Mouse (Mus musculus) forebrain, embryonic 14.5 days (tissue): Measurements from ENCODE around the gene Ddx19a. TPM values are rescaled to one million over a fixed set of nuclear protein-coding genes. Genes with fewer than 3 reads are reported as not detected.
"Not testable (repeated sequence)": the region's sequence is repeated elsewhere in the genome, so short reads cannot be mapped to it uniquely, and the experiment has no call there.

Experiments used
- ATAC-seq: fragments of 200-750 bp; cut with Nextera tagmentation; 2 replicates; pipeline ENCODE4 v1.8.0; 2017; ENCODE audit warnings: mild to moderate bottlenecking, moderate library complexity
- DNase-seq: peaks from one replicate; pipeline ENCODE4 v3.0.0-alpha.2; 2015; ENCODE audit warnings: low spot score
- H3K27ac ChIP-seq: fragments of 300-500 bp; sonication (generic); 2 replicates; pipeline ENCODE4 v1.5.1; 2014; ENCODE audit warnings: low read depth, mild to moderate bottlenecking, control low read depth, low read length, moderate library complexity
- H3K27me3 ChIP-seq: fragments of 300-500 bp; sonication (generic); replicated peaks from 2 replicates; pipeline ENCODE4 v1.6.1; 2014; ENCODE audit warnings: low read length, control low read depth, mixed read lengths; ENCODE audit not compliant: control insufficient read depth, insufficient read depth
- H3K36me3 ChIP-seq: fragments of 300-500 bp; sonication (generic); 2 replicates; pipeline ENCODE4 v1.6.1; 2014; ENCODE audit warnings: low read length, control low read depth; ENCODE audit not compliant: control insufficient read depth, insufficient read depth
- H3K4me1 ChIP-seq: fragments of 300-500 bp; sonication (generic); 2 replicates; pipeline ENCODE4 v1.6.1; 2014; ENCODE audit warnings: antibody characterized with exemption, low read length, control low read depth; ENCODE audit not compliant: control insufficient read depth, insufficient read depth
- H3K4me2 ChIP-seq: fragments of 300-500 bp; sonication (generic); 2 replicates; pipeline ENCODE4 v1.6.1; 2014; ENCODE audit warnings: mild to moderate bottlenecking, control low read depth, low read length
- H3K4me3 ChIP-seq: fragments of 300-500 bp; sonication (generic); 2 replicates; pipeline ENCODE4 v1.5.1; 2014; ENCODE audit warnings: low read depth, low read length, control low read depth
- H3K9ac ChIP-seq: fragments of 300-500 bp; sonication (generic); 2 replicates; pipeline ENCODE4 v1.6.1; 2014; ENCODE audit warnings: mild to moderate bottlenecking, low read length, control low read depth, moderate library complexity
- H3K9me3 ChIP-seq: fragments of 300-500 bp; sonication (generic); replicated peaks from 2 replicates; pipeline ENCODE4 v1.6.1; 2016; ENCODE audit warnings: low read length, control low read depth, mixed read lengths; ENCODE audit not compliant: control insufficient read depth
- WGBS: fragments of 180-500 bp; shearing (Covaris S2); extraction: QIAGEN DNeasy Blood & Tissue Kit; methylation state at CpG from one replicate; pipeline ENCODE4 v1.1.7; 2014; 5-methylcytosine and 5-hydroxymethylcytosine counted together
- polyA plus RNA-seq: library from polyadenylated mRNA; unstranded; fragments of >200 nt; fragmentation: Nextera tagmentation; extraction: Ambion mirVana; gene quantifications from 2 replicates; pipeline ENCODE4 v1.2.1, GENCODE M21; 2014

Ddx19a gene
- polyA plus RNA-seq, 1 experiment from 2014 or later = 16.7 TPM

- Histone ChIP-seq H3K27ac (no peak overlapping the region), H3K9ac (no peak overlapping the region), H3K4me1 (no peaks in the 10 kb centered on the region), H3K36me3 (peaks cover 44% of the 10 kb centered on the region), H3K4me3 (no peak overlapping the region), H3K27me3 (no peaks in the 10 kb centered on the region), H3K9me3 (no peaks in the 10 kb centered on the region), H3K4me2 (no peak overlapping the region)
- ATAC-seq (no peak), DNase-seq (no peak)
- 86% methylated on average over 6 of the region's 6 CpGs for WGBS
These were observed 37.7 kb downstream of the Ddx19a start for GRCm38 (mm10) chr8:110959906-110960305.

DNA sequence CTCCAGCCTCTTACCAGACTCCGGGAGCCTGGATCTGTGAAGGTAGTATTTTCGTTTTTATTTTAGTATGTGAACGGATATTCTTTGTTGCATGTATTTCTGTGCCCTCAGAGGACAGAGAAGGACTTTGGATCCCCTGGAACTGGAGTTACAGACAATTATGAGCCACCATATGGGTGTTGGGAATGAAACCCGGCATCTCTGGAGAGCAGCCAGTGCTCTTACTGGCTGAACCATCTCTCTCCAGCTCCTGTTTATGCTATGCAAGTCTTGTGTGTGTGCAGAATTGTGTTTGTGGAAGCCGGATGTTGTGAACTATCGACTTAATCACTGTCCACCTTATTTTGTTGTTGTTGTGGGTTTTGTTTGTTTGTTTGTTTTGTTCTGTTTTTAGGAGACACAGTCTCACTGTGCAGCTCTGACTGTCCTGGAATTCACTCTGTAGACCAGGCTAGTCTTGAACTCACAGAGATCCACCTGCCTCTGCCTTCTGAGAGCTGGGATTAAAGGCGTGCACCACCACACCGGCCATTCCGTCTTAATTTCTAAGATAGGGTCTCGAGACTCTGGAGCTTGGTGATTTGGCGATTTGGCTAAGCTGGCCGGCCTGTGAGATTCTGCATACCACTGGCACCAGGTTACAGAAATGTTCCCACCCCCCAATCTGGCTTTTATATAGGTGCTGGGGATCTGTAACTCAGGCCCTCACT is 38.4 kb downstream of the Ddx19a start:
- DNase-seq (no peak), ATAC-seq (no peak)
- Histone ChIP-seq H3K4me2 (no peak overlapping the region), H3K36me3 (peaks cover 43% of the 10 kb centered on the region), H3K9ac (no peak overlapping the region), H3K27ac (no peak overlapping the region), H3K27me3 (no peaks in the 10 kb centered on the region), H3K4me1 (no peaks in the 10 kb centered on the region), H3K4me3 (no peak overlapping the region), H3K9me3 (no peaks in the 10 kb centered on the region)
- 91% methylated on average over 12 of the region's 12 CpGs for WGBS

DNA sequence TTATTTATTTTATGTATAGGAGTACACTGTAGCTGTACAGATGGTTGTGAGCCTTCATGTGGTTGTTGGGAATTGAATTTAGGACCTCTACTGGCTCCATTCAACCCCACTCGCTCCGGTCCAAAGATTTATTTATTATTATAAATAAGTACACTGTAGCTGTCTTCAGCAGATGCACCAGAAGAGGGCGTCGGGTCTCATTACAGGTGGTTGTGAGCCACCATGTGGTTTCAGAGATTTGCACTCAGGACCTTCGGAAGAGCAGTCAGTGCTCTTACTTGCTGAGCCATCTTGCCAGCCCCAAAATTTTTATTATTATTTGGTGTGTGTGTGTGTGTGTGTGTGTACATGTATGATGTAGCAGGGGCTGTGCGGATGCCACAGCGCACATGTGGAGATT is 39.0 kb downstream of the Ddx19a start:
- not testable (repeated sequence) for H3K9me3 ChIP-seq, DNase-seq, H3K27ac ChIP-seq, H3K9ac ChIP-seq, H3K4me2 ChIP-seq, H3K4me1 ChIP-seq, H3K27me3 ChIP-seq, H3K4me3 ChIP-seq, ATAC-seq
- WGBS = 94% methylated on average over 7 of the region's 7 CpGs
- peaks cover 41% of the 10 kb centered on the region for H3K36me3 ChIP-seq

- no peaks in the 10 kb centered on the region for H3K27me3 ChIP-seq
- WGBS = 87% methylated on average over 5 of the region's 5 CpGs
- ATAC-seq = no peak
- no peak overlapping the region for H3K4me3 ChIP-seq
- no peak for DNase-seq
- no peaks in the 10 kb centered on the region for H3K4me1 ChIP-seq
- H3K36me3 ChIP-seq = peaks cover 39% of the 10 kb centered on the region
- no peaks in the 10 kb centered on the region for H3K9me3 ChIP-seq
- H3K4me2 ChIP-seq = no peak overlapping the region
- H3K9ac ChIP-seq = no peak overlapping the region
- no peak overlapping the region for H3K27ac ChIP-seq
These were observed 39.5 kb downstream of the Ddx19a start for GRCm38 (mm10) chr8:110958135-110958534.

- no peaks in the 10 kb centered on the region for H3K9me3 ChIP-seq
- H3K36me3 ChIP-seq = peaks cover 34% of the 10 kb centered on the region
- H3K27me3 ChIP-seq = no peaks in the 10 kb centered on the region
- H3K4me3 ChIP-seq = no peak overlapping the region
- no peak for DNase-seq
- WGBS = 93% methylated on average over 19 of the region's 19 CpGs
- ATAC-seq = no peak
- no peak overlapping the region for H3K4me2 ChIP-seq
- no peak overlapping the region for H3K9ac ChIP-seq
- H3K27ac ChIP-seq = no peak overlapping the region
- no peaks in the 10 kb centered on the region for H3K4me1 ChIP-seq
These were observed 40.1 kb downstream of the Ddx19a start for GRCm38 (mm10) chr8:110957471-110957870.

- Histone ChIP-seq H3K4me1 (no peaks in the 10 kb centered on the region), H3K9me3 (no peaks in the 10 kb centered on the region), H3K4me2 (no peak overlapping the region), H3K27ac (0 out of 2 replicates have a peak overlapping the region, but pooled peaks have one; percentile 27), H3K9ac (no peak overlapping the region), H3K27me3 (no peaks in the 10 kb centered on the region), H3K36me3 (peaks cover 35% of the 10 kb centered on the region), H3K4me3 (no peak overlapping the region)
- ATAC-seq (no peak), DNase-seq (no peak)
- WGBS = 86% methylated on average over 15 of the region's 15 CpGs
These were observed 40.8 kb downstream of the Ddx19a start for GRCm38 (mm10) chr8:110956619-110957450.

DNA sequence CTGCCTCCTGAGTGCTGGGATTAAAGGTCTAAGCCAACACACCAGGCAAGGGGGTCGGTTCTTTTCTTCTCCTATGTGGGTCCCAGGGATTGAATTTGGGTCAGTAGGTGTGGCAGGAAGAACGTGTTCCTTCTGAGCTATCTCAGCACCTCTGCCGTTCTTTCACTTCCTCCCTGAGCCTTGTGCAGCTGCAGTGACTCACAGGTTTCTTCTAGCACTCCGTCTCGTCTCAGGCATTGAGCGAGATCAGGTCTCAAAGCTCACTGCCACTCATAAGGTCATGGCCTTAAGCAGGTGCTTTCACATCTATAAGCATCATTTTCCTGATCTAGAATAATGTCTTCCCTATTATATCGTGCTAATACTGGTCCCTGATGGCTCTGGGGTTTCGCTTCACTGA is 42.8 kb downstream of the Ddx19a start:
- ATAC-seq = no peak
- Histone ChIP-seq H3K27me3 (no peaks in the 10 kb centered on the region), H3K4me2 (no peak overlapping the region), H3K4me1 (no peaks in the 10 kb centered on the region), H3K4me3 (no peak overlapping the region), H3K27ac (no peak overlapping the region), H3K9me3 (no peaks in the 10 kb centered on the region), H3K9ac (no peak overlapping the region), H3K36me3 (peaks cover 34% of the 10 kb centered on the region)
- 88% methylated on average over 8 of the region's 8 CpGs for WGBS
- no peak for DNase-seq

DNA sequence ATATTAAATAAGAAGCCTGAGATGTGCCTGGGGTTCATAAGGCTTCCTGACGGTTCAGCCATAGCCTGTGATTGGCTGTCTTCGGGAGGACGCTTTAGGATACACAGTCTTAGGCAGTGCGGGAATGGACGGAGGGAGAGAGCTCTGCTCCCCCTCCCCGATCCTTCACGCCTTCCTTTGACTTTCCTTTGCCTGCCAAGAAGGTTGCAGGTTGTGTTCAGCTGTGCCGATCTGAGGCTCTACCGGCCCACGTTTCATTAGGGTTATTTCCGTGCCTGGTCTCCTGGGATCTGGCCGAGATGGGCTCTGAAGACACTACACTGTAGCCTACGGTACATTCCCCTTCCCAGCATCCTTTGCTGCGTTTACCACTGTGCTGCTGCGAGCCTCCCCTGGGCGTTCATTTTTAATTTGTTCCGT is 47.5 kb downstream of the Ddx19a start:
- Histone ChIP-seq H3K9ac (no peak overlapping the region), H3K4me2 (no peak overlapping the region), H3K4me3 (no peak overlapping the region), H3K27ac (no peak overlapping the region), H3K9me3 (no peaks in the 10 kb centered on the region), H3K36me3 (0 out of 2 replicates have a peak, but pooled peaks cover 6% of the 10 kb centered on the region), H3K27me3 (no peaks in the 10 kb centered on the region), H3K4me1 (no peaks in the 10 kb centered on the region)
- 85% methylated on average over 17 of the region's 17 CpGs for WGBS
- ATAC-seq = no peak
- DNase-seq = no peak

DNA sequence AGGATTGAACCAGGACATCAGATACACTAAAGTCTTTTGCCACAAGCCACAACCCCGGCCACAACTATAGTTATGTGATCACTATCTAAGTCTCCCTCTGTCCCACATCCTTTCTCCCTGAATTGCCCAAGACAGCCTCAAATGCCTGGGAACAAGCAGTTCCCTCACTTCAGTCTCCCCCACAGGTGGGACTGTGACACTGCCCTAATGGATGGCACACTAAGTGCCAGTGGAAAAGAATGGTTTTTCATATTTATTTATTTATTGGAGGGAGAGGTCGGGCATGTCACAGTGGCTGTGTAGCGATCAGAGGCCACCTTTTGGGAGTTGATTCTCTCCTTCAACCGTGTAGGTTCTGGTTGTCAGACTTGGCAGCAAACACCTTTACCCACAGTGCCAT is 51.9 kb downstream of the Ddx19a start:
- no peaks in the 10 kb centered on the region for H3K27me3 ChIP-seq
- DNase-seq (no peak), ATAC-seq (no peak)
- no peak overlapping the region for H3K27ac ChIP-seq
- H3K36me3 ChIP-seq = no peaks in the 10 kb centered on the region
- no peak overlapping the region for H3K9ac ChIP-seq
- H3K4me2 ChIP-seq = no peak overlapping the region
- WGBS = 85% methylated on average over 4 of the region's 4 CpGs
- no peaks in the 10 kb centered on the region for H3K9me3 ChIP-seq
- H3K4me3 ChIP-seq = no peak overlapping the region
- H3K4me1 ChIP-seq = no peaks in the 10 kb centered on the region
